ENCODE assay signal across 8 mouse cellular contexts in genomic region chr2:154648086-154648485, GRCm38 (mm10). TPM values are rescaled to one million over a fixed set of nuclear protein-coding genes. Genes with fewer than 3 reads are reported as not detected.
DNase-seq lines count a peak whose midpoint lies in the region; TF ChIP-seq lines count a peak whose summit lies in the region.

No protein-coding gene starts in this region.

- no peak for TF ChIP-seq RAD21 in MEL (IDR thresholded peaks at IDR 0.05; ENCODE audit: low read depth, low read length)

- no peak overlapping the region for H3K9ac ChIP-seq in MEL (ENCODE audit: control insufficient read depth, low read depth, low read length, poor library complexity, severe bottlenecking)

- no peaks in the 10 kb centered on the region for H3K9me3 ChIP-seq in MEL (replicated peaks; ENCODE audit: insufficient read depth, low read length)

- no peak for DNase-seq in layer of hippocampus, adult 2 months (ENCODE audit: low spot score in 2 of 2)
- no peak for DNase-seq in layer of hippocampus, adult 18-20 months (ENCODE audit: low spot score in 2 of 2)
- DNase-seq in MEL (ENCODE audit: low read depth, low spot score) = no peak
- DNase-seq in kidney, postnatal 4 days = peak; percentile 60 to 72
- DNase-seq in layer of hippocampus, postnatal 36 days = no peak
- DNase-seq in left cerebral cortex, postnatal 36 days (ENCODE audit: low spot score in 2 of 2) = no peak
- no peak for DNase-seq in heart, adult 18-20 months

- WGBS in bone marrow, adult 2 months = 40% methylated on average over 3 of the region's 3 CpGs

- no peak overlapping the region for H3K4me3 ChIP-seq in layer of hippocampus, adult 2 months
- H3K4me3 ChIP-seq in MEL (ENCODE audit: control insufficient read depth in 1 of 2, insufficient read depth in 1 of 2, low read depth in 2 of 2, low read length in 2 of 2) = no peak overlapping the region
- no peak overlapping the region for H3K4me3 ChIP-seq in bone marrow, adult 2 months (replicated peaks; ENCODE audit: control insufficient read depth, low read depth, low read length)

- peaks cover 0 to 3% of the 10 kb centered on the region in 2 experiments; a peak in 2 of 4 replicates for H3K36me3 ChIP-seq in MEL (ENCODE audit: control insufficient read depth in 1 of 2, insufficient read depth in 2 of 2, low read length in 2 of 2)

- peaks cover 0 to 6% of the 10 kb centered on the region in 2 experiments; a peak in 2 of 4 replicates for H3K4me1 ChIP-seq in MEL (ENCODE audit: control insufficient read depth in 1 of 2, insufficient read depth in 2 of 2, low read length in 2 of 2)
- no peaks in the 10 kb centered on the region for H3K4me1 ChIP-seq in bone marrow, adult 2 months (ENCODE audit: control insufficient read depth, insufficient read depth, low read length)

- no peaks in the 10 kb centered on the region for H3K79me2 ChIP-seq in MEL (ENCODE audit: control insufficient read depth, insufficient read depth, low read length, poor library complexity)

- no peak overlapping the region for H3K27ac ChIP-seq in layer of hippocampus, adult 2 months
- H3K27ac ChIP-seq in MEL (ENCODE audit: control insufficient read depth, low read depth, low read length) = no peak overlapping the region
- no peak overlapping the region for H3K27ac ChIP-seq in bone marrow, adult 2 months (ENCODE audit: control insufficient read depth, insufficient read depth, low read depth, low read length, poor library complexity)

- no peak for TF ChIP-seq EP300 in MEL (IDR thresholded peaks at IDR 0.05; ENCODE audit: low read depth in 1 of 2, low read length in 2 of 2)

- no peak for TF ChIP-seq POLR2A in MEL (IDR thresholded peaks at IDR 0.05; ENCODE audit: control insufficient read depth in 1 of 2, insufficient read depth in 1 of 2, low read depth in 1 of 2, low read length in 2 of 2, poor library complexity in 1 of 2)
- TF ChIP-seq POLR2A in bone marrow, adult 2 months (IDR thresholded peaks at IDR 0.05; ENCODE audit: borderline replicate concordance, control insufficient read depth, low read depth, low read length) = no peak

- no peaks in the 10 kb centered on the region; a peak in 1 of 4 replicates for H3K27me3 ChIP-seq in MEL (ENCODE audit: control insufficient read depth in 1 of 2, insufficient read depth in 2 of 2, low read length in 2 of 2)

- peak; percentile 76 for TF ChIP-seq CTCF in layer of hippocampus, adult 2 months (conservative IDR thresholded peaks at IDR 0.05)
- peak; percentile 15 to 65 (median 50); a peak in 4 of 6 replicates for TF ChIP-seq CTCF in MEL (IDR thresholded peaks at IDR 0.05 in 2 of 3, conservative IDR thresholded peaks at IDR 0.05 in 1 of 3; ENCODE audit: control insufficient read depth in 1 of 3, insufficient read depth in 1 of 3, low read depth in 2 of 3, low read length in 3 of 3, poor library complexity in 1 of 3, severe bottlenecking in 1 of 3)
- TF ChIP-seq CTCF in bone marrow, adult 2 months (IDR thresholded peaks at IDR 0.05; ENCODE audit: control insufficient read depth, insufficient read depth, low read length) = peak; percentile 80

- intact Hi-C loops in left cerebral cortex, postnatal 36 days (cut with DNase I) = loop anchor here (5.0 kb wide), 1 partner anchor 204 kb away; no protein-coding TSS in a partner anchor

TF ChIP-seq in MEL, 35 proteins besides CTCF, POLR2A, EP300 and RAD21:
- TF ChIP-seq ELF1 (IDR thresholded peaks at IDR 0.05; ENCODE audit: low read depth, low read length) (no peak), TCF12 (IDR thresholded peaks at IDR 0.05; ENCODE audit: low read depth, low read length) (no peak), SMC3 (IDR thresholded peaks at IDR 0.05; ENCODE audit: low read depth, low read length) (peak; percentile 32)

RNA-seq across cellular contexts. Expression of gene Chmp4b, which starts 3.4 kb away (rescaled TPM):
- 100 to 1,000 TPM; 206 to 215 TPM for total RNA-seq in layer of hippocampus, adult 2 months (2021)
- total RNA-seq in layer of hippocampus, adult 18-20 months (2021) = 100 to 1,000 TPM; 222 to 223 TPM
- total RNA-seq in MEL (2012; rRNA removed) = 118 TPM in 2 replicates
- 100 to 1,000 TPM in 1 of 2 experiments, not detected in 1; 196 TPM for polyA plus RNA-seq in MEL (2012; ENCODE audit: insufficient read depth in 1 of 2, insufficient read length in 2 of 2, low read depth in 1 of 2, low replicate concordance in 2 of 2, missing spikeins in 1 of 2)
- 132 and 162 TPM in 2 replicates for polyA plus RNA-seq in bone marrow, adult 2 months (2011; ENCODE audit: insufficient read depth, insufficient read length, low replicate concordance, missing spikeins)
- 100 to 1,000 TPM; 212 to 220 TPM for total RNA-seq in layer of hippocampus, postnatal 36 days (2021)
- total RNA-seq in left cerebral cortex, postnatal 36 days (2021) = 100 to 1,000 TPM; 202 to 234 TPM
- total RNA-seq in heart, adult 18-20 months (2021) = 100 to 1,000 TPM; 114 to 121 TPM

RNA-seq across cellular contexts. Expression of gene 4930519P11Rik, which starts 34.8 kb away (rescaled TPM):
- not detected for total RNA-seq in layer of hippocampus, adult 2 months (2021)
- not detected for total RNA-seq in layer of hippocampus, adult 18-20 months (2021)
- total RNA-seq in MEL (2012; rRNA removed) = not detected in 2 replicates
- polyA plus RNA-seq in MEL (2012; ENCODE audit: insufficient read depth in 1 of 2, insufficient read length in 2 of 2, low read depth in 1 of 2, low replicate concordance in 2 of 2, missing spikeins in 1 of 2) = under 1 TPM in 1 of 2 experiments, not detected in 1; 0.22 TPM
- not detected in 2 replicates for polyA plus RNA-seq in bone marrow, adult 2 months (2011; ENCODE audit: insufficient read depth, insufficient read length, low replicate concordance, missing spikeins)
- not detected for total RNA-seq in layer of hippocampus, postnatal 36 days (2021)
- total RNA-seq in left cerebral cortex, postnatal 36 days (2021) = not detected
- total RNA-seq in heart, adult 18-20 months (2021) = under 1 TPM in 1 of 2 experiments, not detected in 1; 0.60 TPM

RNA-seq across cellular contexts. Expression of gene Zfp341, which starts 35.0 kb away (rescaled TPM):
- 10 to 100 TPM in 1 of 2 experiments, 1 to 10 TPM in 1; 9.1 to 10.8 TPM for total RNA-seq in layer of hippocampus, adult 2 months (2021)
- total RNA-seq in layer of hippocampus, adult 18-20 months (2021) = 10 to 100 TPM in 1 of 2 experiments, 1 to 10 TPM in 1; 9.4 to 10.6 TPM
- total RNA-seq in MEL (2012; rRNA removed) = 2.0 TPM in 2 replicates
- polyA plus RNA-seq in MEL (2012; ENCODE audit: insufficient read depth in 1 of 2, insufficient read length in 2 of 2, low read depth in 1 of 2, low replicate concordance in 2 of 2, missing spikeins in 1 of 2) = 1 to 10 TPM in 1 of 2 experiments, not detected in 1; 6.3 TPM
- 1.8 and 2.6 TPM in 2 replicates for polyA plus RNA-seq in bone marrow, adult 2 months (2011; ENCODE audit: insufficient read depth, insufficient read length, low replicate concordance, missing spikeins)
- total RNA-seq in layer of hippocampus, postnatal 36 days (2021) = 10 to 100 TPM in 1 of 2 experiments, 1 to 10 TPM in 1; 9.2 to 10.1 TPM
- 10 to 100 TPM; 11.8 to 12.9 TPM for total RNA-seq in left cerebral cortex, postnatal 36 days (2021)
- 1 to 10 TPM; 2.6 to 2.8 TPM for total RNA-seq in heart, adult 18-20 months (2021)

RNA-seq across cellular contexts. Expression of gene Pxmp4, which starts 44.6 kb away (rescaled TPM):
- 10 to 100 TPM; 10.7 to 13.7 TPM for total RNA-seq in layer of hippocampus, adult 2 months (2021)
- 10 to 100 TPM in 1 of 2 experiments, 1 to 10 TPM in 1; 10.0 to 10.8 TPM for total RNA-seq in layer of hippocampus, adult 18-20 months (2021)
- 5.9 and 6.8 TPM in 2 replicates for total RNA-seq in MEL (2012; rRNA removed)
- 10 to 100 TPM in 1 of 2 experiments, not detected in 1; 12.2 TPM for polyA plus RNA-seq in MEL (2012; ENCODE audit: insufficient read depth in 1 of 2, insufficient read length in 2 of 2, low read depth in 1 of 2, low replicate concordance in 2 of 2, missing spikeins in 1 of 2)
- 11.3 and 12.1 TPM in 2 replicates for polyA plus RNA-seq in bone marrow, adult 2 months (2011; ENCODE audit: insufficient read depth, insufficient read length, low replicate concordance, missing spikeins)
- 10 to 100 TPM in 1 of 2 experiments, 1 to 10 TPM in 1; 10.0 to 10.5 TPM for total RNA-seq in layer of hippocampus, postnatal 36 days (2021)
- total RNA-seq in left cerebral cortex, postnatal 36 days (2021) = 10 to 100 TPM; 12.4 to 13.9 TPM
- 10 to 100 TPM; 22.6 to 25.6 TPM for total RNA-seq in heart, adult 18-20 months (2021)

Comparison
In these comparisons a context has a peak if more than half of its experiments do, and no peak if none do; other contexts are left out.
1. DNase-seq: peak in kidney, postnatal 4 days (2 of 2); none in layer of hippocampus, adult 2 months (0 of 2), layer of hippocampus, adult 18-20 months (0 of 2), MEL (single experiment), layer of hippocampus, postnatal 36 days (0 of 2), left cerebral cortex, postnatal 36 days (0 of 2) and heart, adult 18-20 months (0 of 2).
2. Peak in every context shown above with its lines, with median percentiles within 50 percentile points of each other: CTCF ChIP-seq.